Mouse (Mus musculus) heart, adult 11 months (tissue): ENCODE measurements around the gene Cyp2u1.

Source experiments
- DNase-seq: peaks from one replicate; pipeline ENCODE4 v3.0.0; 2022

Gene Cyp2u1

GRCm38 (mm10) chr3:131254991-131255390 lies 48.0 kb downstream of the Cyp2u1 start:
- no peak for DNase-seq

- DNase-seq, result peak; percentile 92
These were observed 51.4 kb downstream of the Cyp2u1 start for GRCm38 (mm10) chr3:131251601-131252000.

- DNase-seq, result peak; percentile 91
These were observed 52.0 kb downstream of the Cyp2u1 start for GRCm38 (mm10) chr3:131250978-131251377.

GRCm38 (mm10) chr3:131250283-131250682 lies 52.7 kb downstream of the Cyp2u1 start:
- no peak for DNase-seq

- peak; percentile 81 for DNase-seq
These were observed 54.6 kb downstream of the Cyp2u1 start for GRCm38 (mm10) chr3:131248444-131248843.

GRCm38 (mm10) chr3:131247851-131248250 lies 55.2 kb downstream of the Cyp2u1 start:
- no peak for DNase-seq

GRCm38 (mm10) chr3:131247447-131247846 lies 55.6 kb downstream of the Cyp2u1 start:
- peak; percentile 85 for DNase-seq

- no peak for DNase-seq
These were observed 56.4 kb downstream of the Cyp2u1 start for GRCm38 (mm10) chr3:131246579-131247046.

GRCm38 (mm10) chr3:131245766-131246578 lies 57.1 kb downstream of the Cyp2u1 start:
- peak; percentile 97 for DNase-seq
